Mouse (Mus musculus): Measurements from ENCODE around the gene Unc5c. TPM values are rescaled to one million over a fixed set of nuclear protein-coding genes. Genes with fewer than 3 reads are reported as not detected.

Unc5c gene
- total and polyA plus RNA-seq, 3 experiments, result not detected

DNA sequence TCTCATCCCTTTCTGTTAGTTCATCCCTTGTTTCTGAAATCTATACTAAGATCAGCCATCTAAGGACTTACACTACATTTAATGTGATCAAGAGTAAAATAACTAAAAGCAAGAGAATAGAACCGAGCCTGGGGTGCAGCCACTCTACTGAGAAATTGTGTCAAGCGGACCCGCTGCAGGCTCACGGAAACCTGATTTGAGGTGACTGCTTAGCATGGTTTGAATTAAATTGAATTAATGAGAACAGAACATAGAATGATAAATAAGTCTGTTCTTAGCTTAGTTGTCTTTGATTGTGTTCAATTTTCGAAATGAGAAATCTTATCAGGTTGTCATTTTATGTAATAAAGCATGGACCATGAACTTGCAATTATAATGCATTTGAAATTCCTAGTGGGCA is 68.8 kb downstream of the Unc5c start:
- in situ Hi-C loops (cut with MboI; ENCODE audit: low pct_ligation_motif_present, low pct_unique_long_range_greater_than_20kb, low sequenced_read_pairs) (no loop called here), dilution Hi-C loops (cut with MboI; ENCODE audit: extremely low pct_ligation_motif_present, extremely low pct_unique_long_range_greater_than_20kb, low sequenced_read_pairs) (no loop called here)
- H3K9me3 ChIP-seq (replicated peaks; ENCODE audit: low read length), result no peaks in the 10 kb centered on the region
- TF ChIP-seq RCOR1 (conservative IDR thresholded peaks at IDR 0.05; ENCODE audit: low read depth, low read length) (no peak), CHD1 (IDR thresholded peaks at IDR 0.05; ENCODE audit: low read depth, low read length) (no peak), HCFC1 (IDR thresholded peaks at IDR 0.05; ENCODE audit: low read depth, low read length) (no peak), CTCF (conservative IDR thresholded peaks at IDR 0.05 in 1 of 2, IDR thresholded peaks at IDR 0.05 in 1 of 2; ENCODE audit: low read depth in 2 of 2, low read length in 2 of 2) (no peak), GABPA (IDR thresholded peaks at IDR 0.05; ENCODE audit: insufficient replicate concordance, low read depth, low read length) (no peak), MYC (IDR thresholded peaks at IDR 0.05; ENCODE audit: low read depth, low read length) (no peak), KAT2A (IDR thresholded peaks at IDR 0.05; ENCODE audit: insufficient replicate concordance, low read length) (no peak)
- no peak overlapping the region for H3K27ac ChIP-seq (ENCODE audit: insufficient read depth, low read depth)
- H3K79me2 ChIP-seq (replicated peaks; ENCODE audit: control insufficient read depth, extremely low read depth, insufficient read depth, poor library complexity, severe bottlenecking), result no peaks in the 10 kb centered on the region
- H3K9ac ChIP-seq (ENCODE audit: insufficient read depth, low read depth), result no peak overlapping the region
- DNase-seq (ENCODE audit: extremely low read depth), result no peak
- no peaks in the 10 kb centered on the region for H3K27me3 ChIP-seq (replicated peaks)
- H3K36me3 ChIP-seq (replicated peaks in 1 of 2; ENCODE audit: control insufficient read depth in 1 of 2, insufficient read depth in 1 of 2, low read length in 1 of 2), result no peaks in the 10 kb centered on the region
- H3K4me1 ChIP-seq (ENCODE audit: control insufficient read depth in 1 of 2, insufficient read depth in 2 of 2), result peaks cover 0 to 3% of the 10 kb centered on the region in 2 experiments; a peak in 1 of 4 replicates
- H3K4me2 ChIP-seq (ENCODE audit: insufficient read depth, low read depth, poor library complexity, severe bottlenecking), result no peak overlapping the region
- no peak overlapping the region for H3K4me3 ChIP-seq (replicated peaks in 1 of 3; ENCODE audit: low read depth in 2 of 3, low read length in 2 of 3, poor library complexity in 1 of 3)

DNA sequence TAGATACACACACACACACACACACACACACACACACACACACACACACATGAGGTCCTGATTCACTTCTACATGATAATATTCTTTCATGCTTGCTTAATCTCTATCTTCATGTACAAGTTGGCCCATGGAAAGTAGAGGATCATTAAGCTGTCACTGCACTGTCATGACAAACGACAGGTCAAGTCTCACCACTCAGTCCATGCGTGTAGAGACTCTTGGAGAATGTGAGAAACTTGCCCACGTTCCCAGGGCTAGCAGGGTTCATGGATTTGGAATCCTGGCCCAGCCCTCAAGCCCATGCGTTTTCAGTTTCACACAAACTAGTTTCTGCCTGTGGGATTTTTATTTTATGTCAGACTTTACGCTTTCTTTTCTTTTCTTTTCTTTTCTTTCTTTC is 71.8 kb downstream of the Unc5c start:
- no peaks in the 10 kb centered on the region for H3K79me2 ChIP-seq (replicated peaks; ENCODE audit: control insufficient read depth, extremely low read depth, insufficient read depth, poor library complexity, severe bottlenecking)
- no peaks in the 10 kb centered on the region for H3K9me3 ChIP-seq (replicated peaks; ENCODE audit: low read length)
- no peak overlapping the region for H3K4me3 ChIP-seq (replicated peaks in 1 of 3; ENCODE audit: low read depth in 2 of 3, low read length in 2 of 3, poor library complexity in 1 of 3)
- no peaks in the 10 kb centered on the region for H3K4me1 ChIP-seq (ENCODE audit: control insufficient read depth in 1 of 2, insufficient read depth in 2 of 2)
- H3K36me3 ChIP-seq (replicated peaks in 1 of 2; ENCODE audit: control insufficient read depth in 1 of 2, insufficient read depth in 1 of 2, low read length in 1 of 2), result no peaks in the 10 kb centered on the region
- H3K27ac ChIP-seq (ENCODE audit: insufficient read depth, low read depth), result no peak overlapping the region
- TF ChIP-seq ZMIZ1 (IDR thresholded peaks at IDR 0.05; ENCODE audit: low read depth, low read length) (no peak), ETS1 (conservative IDR thresholded peaks at IDR 0.05; ENCODE audit: low read depth, low read length) (no peak)
- no peak for DNase-seq (ENCODE audit: extremely low read depth)
- H3K4me2 ChIP-seq (ENCODE audit: insufficient read depth, low read depth, poor library complexity, severe bottlenecking), result no peak overlapping the region
- no peaks in the 10 kb centered on the region for H3K27me3 ChIP-seq (replicated peaks)
- in situ Hi-C loops (cut with MboI; ENCODE audit: low pct_ligation_motif_present, low pct_unique_long_range_greater_than_20kb, low sequenced_read_pairs), result no loop called here
- no peak overlapping the region for H3K9ac ChIP-seq (ENCODE audit: insufficient read depth, low read depth)
- dilution Hi-C loops (cut with MboI; ENCODE audit: extremely low pct_ligation_motif_present, extremely low pct_unique_long_range_greater_than_20kb, low sequenced_read_pairs), result no loop called here

DNA sequence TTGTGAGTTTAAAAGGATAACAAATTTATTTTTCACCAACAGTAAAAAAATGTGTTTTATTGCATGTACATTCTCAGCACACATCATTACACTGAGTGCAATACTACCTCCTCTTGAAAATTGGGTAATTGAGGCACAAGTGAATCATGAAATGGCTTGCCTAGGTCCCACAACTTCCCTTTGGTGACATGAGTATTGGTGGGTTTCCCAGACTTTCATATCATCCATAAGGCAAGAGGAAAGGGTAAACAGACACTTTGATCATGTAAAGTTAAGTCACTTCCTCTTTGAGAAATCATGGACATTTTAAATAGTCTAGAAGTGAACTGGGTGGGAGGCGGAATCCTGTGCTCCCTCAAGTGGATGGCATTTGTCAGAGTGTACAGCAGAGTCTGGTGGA is 73.1 kb downstream of the Unc5c start:
- Histone ChIP-seq H3K4me3 (replicated peaks in 1 of 3; ENCODE audit: low read depth in 2 of 3, low read length in 2 of 3, poor library complexity in 1 of 3) (no peak overlapping the region), H3K4me1 (ENCODE audit: control insufficient read depth in 1 of 2, insufficient read depth in 2 of 2) (no peaks in the 10 kb centered on the region), H3K36me3 (replicated peaks in 1 of 2; ENCODE audit: control insufficient read depth in 1 of 2, insufficient read depth in 1 of 2, low read length in 1 of 2) (no peaks in the 10 kb centered on the region), H3K27ac (ENCODE audit: insufficient read depth, low read depth) (no peak overlapping the region), H3K27me3 (replicated peaks) (no peaks in the 10 kb centered on the region), H3K9ac (ENCODE audit: insufficient read depth, low read depth) (no peak overlapping the region), H3K79me2 (replicated peaks; ENCODE audit: control insufficient read depth, extremely low read depth, insufficient read depth, poor library complexity, severe bottlenecking) (no peaks in the 10 kb centered on the region), H3K4me2 (ENCODE audit: insufficient read depth, low read depth, poor library complexity, severe bottlenecking) (no peak overlapping the region), H3K9me3 (replicated peaks; ENCODE audit: low read length) (no peaks in the 10 kb centered on the region)
- in situ Hi-C loops (cut with MboI; ENCODE audit: low pct_ligation_motif_present, low pct_unique_long_range_greater_than_20kb, low sequenced_read_pairs) (no loop called here), dilution Hi-C loops (cut with MboI; ENCODE audit: extremely low pct_ligation_motif_present, extremely low pct_unique_long_range_greater_than_20kb, low sequenced_read_pairs) (no loop called here)
- DNase-seq (ENCODE audit: extremely low read depth), result no peak
- TF ChIP-seq CHD2 (IDR thresholded peaks at IDR 0.05; ENCODE audit: low read length), result no peak
- TF ChIP-seq E2F4 (IDR thresholded peaks at IDR 0.05; ENCODE audit: insufficient replicate concordance, low read depth, low read length), result no peak
- no peak for TF ChIP-seq NRF1 (IDR thresholded peaks at IDR 0.05; ENCODE audit: low read depth, low read length)
- TF ChIP-seq USF2 (conservative IDR thresholded peaks at IDR 0.05; ENCODE audit: low read depth, low read length), result no peak
- no peak for TF ChIP-seq IRF4 (IDR thresholded peaks at IDR 0.05; ENCODE audit: low read depth, low read length)

All from CH12.LX (cell line).